Mouse (Mus musculus) heart, adult 11 months (tissue): ENCODE data around the gene Col11a2.
"Not testable (repeated sequence)": the region's sequence is repeated elsewhere in the genome, so short reads cannot be mapped to it uniquely, and the experiment has no call there.

Experiments used
- DNase-seq: peaks from one replicate; pipeline ENCODE4 v3.0.0; 2022

Col11a2 gene

GRCm38 (mm10) chr17:34038878-34039561 is at the start of gene Col11a2:
Gene Col11a2 (plus strand): TSS chr17:34039437.
- DNase-seq = peak; percentile 92

GRCm38 (mm10) chr17:33991788-33992664 is 47.2 kb upstream of the Col11a2 start:
- no peak for DNase-seq

- DNase-seq = no peak
These were observed 44.3 kb upstream of the Col11a2 start for GRCm38 (mm10) chr17:33994959-33995358.

- no peak for DNase-seq
These were observed 43.6 kb upstream of the Col11a2 start for GRCm38 (mm10) chr17:33995651-33996050.

DNA sequence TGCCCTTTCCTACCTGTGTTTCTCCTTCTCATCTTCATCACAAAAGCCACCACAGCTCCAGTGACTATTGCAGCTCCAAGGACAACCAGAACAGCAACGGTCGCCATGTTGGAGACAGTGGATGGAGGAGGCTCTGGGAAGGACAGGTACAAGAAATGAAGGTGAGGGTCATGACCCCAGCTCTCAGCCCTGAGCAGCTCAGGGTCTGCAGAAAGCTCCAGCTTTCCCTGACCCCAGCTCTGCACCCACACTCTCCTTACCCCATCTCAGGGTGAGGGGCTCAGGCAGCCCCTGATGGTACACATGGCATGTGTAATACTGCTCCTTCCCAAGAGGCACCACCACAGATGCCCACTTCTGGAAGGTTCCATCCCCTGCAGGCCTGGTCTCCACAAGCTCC is 42.2 kb upstream of the Col11a2 start:
- peak; percentile 88 for DNase-seq

DNA sequence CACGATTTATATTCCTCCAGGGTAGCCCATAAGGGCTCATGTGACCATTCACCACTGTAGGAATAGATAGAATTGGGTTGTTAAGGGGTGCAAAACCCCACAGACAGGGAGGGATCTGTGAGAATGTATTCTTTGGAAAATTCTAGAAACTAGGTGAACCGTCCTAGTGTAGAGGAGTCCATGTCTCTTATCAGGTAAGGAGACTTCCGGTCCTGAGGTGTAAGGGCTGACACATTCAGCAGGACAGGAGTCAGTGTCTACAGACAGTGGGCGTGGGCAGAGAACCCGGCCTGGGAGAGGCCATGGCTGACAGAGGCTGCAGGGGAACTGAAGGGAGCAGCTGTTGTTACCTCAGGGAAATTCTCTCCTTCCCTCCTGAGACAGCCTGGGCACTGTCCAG is 40.5 kb upstream of the Col11a2 start:
- peak; percentile 88 for DNase-seq

DNA sequence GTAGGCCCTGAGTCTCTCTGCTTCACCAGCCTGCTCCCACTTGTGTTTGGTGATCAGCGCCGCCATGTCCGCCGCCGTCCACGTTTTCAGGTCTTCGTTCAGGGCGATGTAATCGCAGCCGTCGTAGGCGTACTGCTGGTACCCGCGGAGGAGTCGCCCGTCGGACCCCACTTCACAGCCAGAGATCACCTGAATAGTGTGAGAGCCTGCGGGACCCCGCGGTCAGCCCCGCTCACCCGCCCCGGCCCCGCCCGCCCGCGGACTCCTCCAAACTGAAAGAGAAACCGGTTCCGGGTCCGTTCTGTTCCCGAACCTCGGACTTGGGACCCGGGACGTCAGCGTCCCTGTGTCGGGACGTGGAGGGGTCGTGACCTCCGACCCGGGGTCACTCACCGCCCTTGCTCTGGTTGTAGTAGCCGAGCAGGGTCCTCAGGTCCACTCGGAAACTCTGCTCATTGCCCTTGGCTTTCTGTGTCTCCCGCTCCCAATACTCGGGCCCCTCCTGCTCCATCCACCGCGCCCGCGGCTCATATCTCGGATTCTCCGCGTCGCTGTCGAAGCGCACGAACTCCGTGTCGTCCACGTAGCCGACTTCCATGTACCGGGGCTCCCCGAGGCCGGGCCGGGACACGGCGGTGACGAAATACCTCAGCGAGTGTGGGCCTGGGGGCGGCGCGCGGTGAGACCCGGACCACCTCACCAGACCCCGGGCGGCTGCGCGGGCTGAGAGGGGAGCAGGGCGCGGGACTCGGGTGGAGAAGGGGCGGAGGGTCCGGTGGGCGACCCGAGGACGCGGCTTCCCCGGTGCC is 39.7 kb upstream of the Col11a2 start:
- peak; percentile 97 for DNase-seq

DNA sequence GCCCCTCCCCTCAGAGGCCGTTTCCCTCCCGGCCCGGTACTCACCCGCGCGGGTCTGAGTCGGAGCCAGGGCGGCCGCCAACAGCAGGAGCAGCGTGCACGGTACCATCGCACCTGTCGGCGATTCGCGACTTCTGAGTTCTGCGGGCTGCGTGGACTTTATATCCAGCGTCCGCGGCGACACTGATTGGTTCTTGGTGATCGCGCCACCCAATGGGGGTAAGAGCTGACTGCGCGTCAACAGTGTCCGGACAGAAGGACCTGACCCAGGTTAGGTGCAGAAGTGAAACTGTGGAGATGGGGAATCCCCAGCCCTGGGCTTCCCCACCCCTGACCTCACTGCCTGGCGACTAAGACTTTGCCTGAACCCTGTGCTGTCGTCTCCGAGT is 39.1 kb upstream of the Col11a2 start, which contains the start of gene H2-K1:
H2-K1 (minus strand) TSS at position 198 of the 388 bp plus-strand sequence.
- peak; percentile 100 for DNase-seq

DNA sequence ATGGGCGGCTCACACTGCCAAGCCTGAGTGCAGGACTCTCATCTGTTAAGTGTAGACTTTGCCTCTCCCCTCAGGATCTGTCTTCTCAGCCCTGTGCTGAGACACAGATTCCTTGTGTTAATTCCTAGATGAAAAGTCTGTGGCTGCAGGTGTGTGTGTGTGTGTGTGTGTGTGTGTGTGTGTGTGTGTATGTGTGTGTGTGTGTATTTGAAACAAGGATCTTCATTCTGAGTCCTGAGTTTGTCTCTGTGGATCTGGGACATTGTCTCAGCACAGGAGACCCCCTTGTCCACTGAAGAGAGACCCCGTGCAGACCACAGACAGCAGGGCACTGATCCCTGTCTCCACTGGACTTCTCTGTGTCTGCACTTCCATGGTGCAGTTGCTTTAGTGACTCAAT is 38.4 kb upstream of the Col11a2 start:
- not testable (repeated sequence) for DNase-seq

GRCm38 (mm10) chr17:34003426-34003825 is 35.8 kb upstream of the Col11a2 start:
- no peak for DNase-seq

GRCm38 (mm10) chr17:34006570-34006969 is 32.7 kb upstream of the Col11a2 start:
- no peak for DNase-seq

DNA sequence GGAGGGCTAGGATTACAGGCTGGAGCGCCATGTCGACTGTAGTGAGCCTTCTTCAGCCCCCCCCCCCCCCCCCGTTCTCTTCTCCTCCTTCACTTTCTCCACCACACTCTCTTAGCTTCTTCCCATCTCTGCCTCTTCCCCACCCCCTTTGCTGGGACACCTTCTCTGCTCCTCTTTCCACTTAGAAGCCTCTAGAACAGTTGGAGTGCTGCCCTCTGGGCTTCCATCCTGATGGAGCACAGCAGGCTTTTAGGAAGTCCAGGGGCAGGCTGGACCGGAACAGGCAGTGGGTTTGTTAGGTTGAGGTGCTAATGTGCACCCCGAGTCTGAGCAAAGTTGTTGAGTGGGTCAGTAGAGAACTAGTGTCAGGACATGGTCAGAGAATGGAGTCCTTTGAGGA is 29.1 kb upstream of the Col11a2 start:
- peak; percentile 61 for DNase-seq

DNA sequence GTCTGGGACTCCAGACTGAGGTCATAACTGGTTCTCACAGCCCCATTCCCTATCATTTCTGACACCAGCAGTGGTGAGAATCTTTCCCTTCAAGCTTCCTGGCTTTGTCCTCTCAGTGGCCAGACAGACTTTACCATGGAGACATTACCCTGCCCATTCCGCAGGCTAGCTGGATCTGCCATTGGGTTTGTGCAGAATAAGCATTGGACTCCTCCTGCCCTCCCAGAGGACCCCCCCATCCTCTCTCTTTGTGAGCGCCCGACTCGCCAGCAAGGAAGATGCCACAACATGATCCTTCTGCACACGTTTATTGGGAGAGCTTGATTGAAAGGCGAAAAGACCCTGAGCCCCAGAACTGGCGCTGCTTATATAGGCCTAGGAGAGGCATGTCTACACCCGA is 25.8 kb upstream of the Col11a2 start:
- peak; percentile 77 for DNase-seq

DNA sequence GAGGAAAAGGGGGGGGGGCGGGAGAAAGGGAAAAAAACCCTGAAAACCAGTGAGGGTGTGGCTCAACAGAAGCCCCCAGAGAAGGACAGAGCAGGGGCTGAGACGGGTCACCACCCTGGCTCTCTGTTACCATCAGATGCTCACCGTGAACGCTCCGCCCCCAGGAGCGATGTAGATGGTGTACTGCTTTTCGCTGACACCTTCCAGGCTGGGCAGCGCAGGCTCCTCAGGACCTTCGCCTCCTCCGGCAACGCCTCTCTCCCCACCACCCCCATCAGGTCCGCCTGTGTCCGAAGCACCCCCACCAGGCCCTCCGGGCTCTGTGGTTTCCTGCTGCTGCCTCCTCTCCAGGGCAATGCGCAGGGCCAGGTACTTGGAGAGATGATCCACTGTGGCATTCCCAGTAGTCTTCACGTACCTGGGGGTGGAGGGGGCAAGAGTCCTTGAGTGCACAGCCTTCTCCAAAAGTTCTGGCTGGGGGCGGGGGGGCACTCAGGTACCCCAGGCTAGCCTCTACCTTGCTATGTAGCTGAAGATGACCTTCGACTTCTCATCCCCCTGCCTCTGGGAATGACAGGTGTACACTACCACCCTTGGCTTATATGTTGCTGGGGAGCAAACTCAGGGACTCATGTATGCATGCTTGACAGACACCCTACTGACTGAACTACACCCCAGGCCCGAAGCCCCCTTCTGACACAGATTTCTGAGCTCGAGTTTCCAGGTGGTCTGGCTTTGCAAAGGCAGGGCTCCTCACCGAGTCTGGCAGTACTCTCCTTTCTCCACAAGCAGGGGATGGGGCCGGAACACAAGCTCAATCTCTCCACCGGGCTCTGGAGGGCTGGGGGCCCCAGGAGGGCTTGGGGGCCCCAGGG is 17.5 kb upstream of the Col11a2 start:
- peak; percentile 91 for DNase-seq

GRCm38 (mm10) chr17:34022414-34022783 is 16.8 kb upstream of the Col11a2 start:
- peak; percentile 90 for DNase-seq

GRCm38 (mm10) chr17:34022987-34023386 is 16.2 kb upstream of the Col11a2 start:
- peak; percentile 95 for DNase-seq

GRCm38 (mm10) chr17:34023678-34024077 is 15.6 kb upstream of the Col11a2 start:
- DNase-seq = peak; percentile 84

GRCm38 (mm10) chr17:34024317-34024821 is 14.9 kb upstream of the Col11a2 start, which contains the start of gene Ring1:
Gene Ring1 (minus strand): TSS chr17:34024680.
- DNase-seq = peak; percentile 99

GRCm38 (mm10) chr17:34024861-34025755 is 14.1 kb upstream of the Col11a2 start:
- DNase-seq = peak; percentile 92

- DNase-seq = peak; percentile 94
These were observed 13.5 kb upstream of the Col11a2 start for GRCm38 (mm10) chr17:34025756-34026151.

- peak; percentile 87 for DNase-seq
These were observed 13.0 kb upstream of the Col11a2 start for GRCm38 (mm10) chr17:34026221-34026620.
